Comparison of ENCODE assay signal across 9 mouse cellular contexts in the genomic region with DNA sequence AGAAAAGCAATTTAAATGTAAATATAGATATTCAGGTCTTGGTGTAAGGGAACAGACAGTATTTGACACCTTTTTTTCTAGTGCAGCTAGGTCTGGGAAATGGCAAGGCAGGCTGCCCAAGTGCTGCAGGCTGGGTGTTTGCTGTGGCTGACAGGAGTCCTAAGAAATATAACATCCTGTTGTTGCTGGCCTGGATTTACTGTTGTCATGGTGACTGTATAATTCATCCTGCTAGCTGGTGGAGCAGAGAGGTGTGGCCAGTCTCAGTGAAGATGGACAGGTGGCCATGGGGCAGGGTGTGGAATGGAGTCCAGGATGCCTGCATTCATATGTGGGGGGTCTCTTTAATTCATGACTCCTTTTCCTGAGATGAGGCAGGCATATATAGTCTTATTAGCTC.
DNase-seq lines count a peak whose midpoint lies in the region; ATAC-seq lines count a peak whose summit lies in the region.
"Had no signal": no experiment of that assay in that cellular context is flagged by ENCODE, and none has a peak within 500 bp of the region (broad histone marks: within the 10 kb centered on the region; RNA-seq: fewer than 3 reads in every experiment).

No protein-coding gene starts in this region.

- H3K4me2 ChIP-seq in forebrain, embryonic 11.5 days (ENCODE audit: low read depth, low read length, severe bottlenecking), result no peak overlapping the region
- no peak overlapping the region for H3K4me2 ChIP-seq in hindbrain, embryonic 15.5 days
- no peak overlapping the region for H3K4me2 ChIP-seq in midbrain, embryonic 14.5 days (ENCODE audit: low read length)

- no peak for DNase-seq in forebrain, embryonic 11.5 days (ENCODE audit: low spot score)
- no peak for DNase-seq in forebrain, embryonic 10.5 days (ENCODE audit: extremely low spot score, low spot score)
- DNase-seq in brain, adult 2 months (ENCODE audit: low read depth, low spot score), result peak; percentile 85
- peak; percentile 74 for DNase-seq in midbrain, embryonic 14.5 days
- DNase-seq in liver, result no peak
- no peak for DNase-seq in urinary bladder, adult 18-20 months (ENCODE audit: low spot score in 2 of 2)
- no peak for DNase-seq in layer of hippocampus, adult 9-11 months

- H3K27me3 ChIP-seq in forebrain, embryonic 11.5 days (ENCODE audit: control insufficient read depth, insufficient read depth, low read length), result no peaks in the 10 kb centered on the region
- no peaks in the 10 kb centered on the region for H3K27me3 ChIP-seq in forebrain, embryonic 10.5 days (ENCODE audit: poor library complexity, severe bottlenecking)
- no peaks in the 10 kb centered on the region for H3K27me3 ChIP-seq in hindbrain, embryonic 15.5 days
- H3K27me3 ChIP-seq in midbrain, embryonic 14.5 days (ENCODE audit: control insufficient read depth, insufficient read depth, low read length), result no peaks in the 10 kb centered on the region
- H3K27me3 ChIP-seq: CH12.LX had no signal

- no peak overlapping the region for H3K27ac ChIP-seq in forebrain, embryonic 11.5 days (ENCODE audit: low read depth, low read length)
- H3K27ac ChIP-seq in forebrain, embryonic 10.5 days, result no peak overlapping the region
- no peak overlapping the region; the same call in 1 of the 2 replicates for H3K27ac ChIP-seq in hindbrain, embryonic 15.5 days (replicated peaks)
- H3K27ac ChIP-seq in midbrain, embryonic 14.5 days (replicated peaks; ENCODE audit: low read depth, low read length), result peak overlapping the region; percentile 5; the same call in 1 of the 2 replicates

- H3K4me1 ChIP-seq in forebrain, embryonic 11.5 days (replicated peaks; ENCODE audit: control insufficient read depth, insufficient read depth, low read length), result 0 out of 2 replicates have a peak, but pooled peaks cover 3% of the 10 kb centered on the region
- H3K4me1 ChIP-seq in forebrain, embryonic 10.5 days, result peaks cover 21% of the 10 kb centered on the region
- H3K4me1 ChIP-seq in hindbrain, embryonic 15.5 days (replicated peaks), result peaks cover 26% of the 10 kb centered on the region
- peaks cover 16% of the 10 kb centered on the region for H3K4me1 ChIP-seq in midbrain, embryonic 14.5 days (ENCODE audit: control insufficient read depth, insufficient read depth, low read length)

- no peaks in the 10 kb centered on the region for H3K9me3 ChIP-seq in forebrain, embryonic 11.5 days (ENCODE audit: control insufficient read depth, low read length)
- no peaks in the 10 kb centered on the region for H3K9me3 ChIP-seq in forebrain, embryonic 10.5 days
- no peaks in the 10 kb centered on the region for H3K9me3 ChIP-seq in hindbrain, embryonic 15.5 days
- no peaks in the 10 kb centered on the region for H3K9me3 ChIP-seq in midbrain, embryonic 14.5 days (ENCODE audit: control insufficient read depth, low read length)

- H3K36me3 ChIP-seq in forebrain, embryonic 11.5 days (ENCODE audit: control insufficient read depth, insufficient read depth, low read length), result no peaks in the 10 kb centered on the region
- no peaks in the 10 kb centered on the region for H3K36me3 ChIP-seq in forebrain, embryonic 10.5 days (replicated peaks)
- no peaks in the 10 kb centered on the region for H3K36me3 ChIP-seq in hindbrain, embryonic 15.5 days
- H3K36me3 ChIP-seq in midbrain, embryonic 14.5 days (ENCODE audit: control insufficient read depth, insufficient read depth, low read length), result no peaks in the 10 kb centered on the region

- no peak overlapping the region for H3K4me3 ChIP-seq in forebrain, embryonic 11.5 days (ENCODE audit: low read depth, low read length)
- H3K4me3 ChIP-seq in forebrain, embryonic 10.5 days, result no peak overlapping the region
- H3K4me3 ChIP-seq in hindbrain, embryonic 15.5 days, result no peak overlapping the region
- H3K4me3 ChIP-seq in midbrain, embryonic 14.5 days (replicated peaks; ENCODE audit: low read depth, low read length), result no peak overlapping the region

- peak; percentile 67 for ATAC-seq in forebrain, embryonic 11.5 days (replicated peaks; ENCODE audit: low FRiP score)
- peak; percentile 71 for ATAC-seq in hindbrain, embryonic 15.5 days (ENCODE audit: low FRiP score, low read depth)
- peak; percentile 75 for ATAC-seq in midbrain, embryonic 14.5 days (ENCODE audit: low FRiP score, low TSS enrichment)

- H3K9ac ChIP-seq in forebrain, embryonic 11.5 days (ENCODE audit: low read length), result no peak overlapping the region
- no peak overlapping the region for H3K9ac ChIP-seq in hindbrain, embryonic 15.5 days
- H3K9ac ChIP-seq in midbrain, embryonic 14.5 days (replicated peaks; ENCODE audit: low read length), result no peak overlapping the region

Comparison
In these comparisons a context has a peak if more than half of its experiments do, and no peak if none do; other contexts are left out.
1. DNase-seq: peak in brain, adult 2 months (single experiment) and midbrain, embryonic 14.5 days (single experiment); none in forebrain, embryonic 11.5 days (single experiment), forebrain, embryonic 10.5 days (single experiment), liver (single experiment), urinary bladder, adult 18-20 months (0 of 2) and layer of hippocampus, adult 9-11 months (single experiment).
2. Peak in every context shown above with its lines, with median percentiles within 50 percentile points of each other: ATAC-seq.